Mouse (Mus musculus) c-Kit-positive CD71-negative TER-119-negative erythroid progenitor cells, embryonic 14.5 days (primary cell): ENCODE measurements around the gene Usp24.

Source experiments
- DNase-seq: peaks from one replicate; pipeline ENCODE4 v3.0.0-alpha.2; 2013; ENCODE audit warnings: low read depth

Gene Usp24

DNA sequence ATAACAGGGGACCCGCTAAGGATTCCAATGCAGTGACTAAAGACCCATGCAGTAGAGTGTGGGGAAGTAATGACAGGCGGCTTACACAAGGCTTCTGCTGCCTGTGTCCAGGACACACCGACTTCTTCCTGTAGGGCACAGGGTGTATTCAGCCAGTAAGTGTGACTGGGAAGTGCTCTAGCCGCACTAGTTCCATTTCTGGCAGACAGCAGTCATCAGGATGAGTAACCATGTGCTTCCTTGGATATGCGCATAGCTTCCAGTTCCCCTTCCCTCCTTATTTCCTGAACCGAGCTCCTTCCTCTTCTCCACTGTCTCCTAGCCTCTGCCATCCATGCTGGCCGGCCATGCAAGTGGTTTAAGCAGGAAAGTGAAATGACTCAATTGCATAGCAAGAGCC lies 113.1 kb downstream of the Usp24 start:
- DNase-seq, result no peak

GRCm38 (mm10) chr4:106430431-106430830 lies 114.4 kb downstream of the Usp24 start:
- DNase-seq, result no peak

DNA sequence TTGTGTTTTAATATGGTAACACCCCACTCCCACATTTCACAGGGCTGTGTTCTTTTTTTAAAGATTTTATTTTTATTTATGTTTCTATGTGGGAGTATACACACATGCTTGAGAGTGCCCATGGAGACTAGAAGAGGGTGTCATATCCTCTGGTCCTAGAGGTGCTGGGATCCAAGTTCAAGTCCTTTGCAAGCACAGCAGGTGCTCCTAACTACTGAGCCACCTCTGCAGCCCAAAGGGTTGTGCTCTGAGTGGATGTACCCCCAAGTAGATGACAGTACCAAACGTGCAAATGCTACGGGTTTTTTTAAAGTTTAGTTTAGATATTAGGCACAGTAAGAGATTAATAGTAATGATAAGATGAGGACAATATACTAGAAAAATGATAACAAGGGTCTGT lies 119.4 kb downstream of the Usp24 start:
- no peak for DNase-seq

DNA sequence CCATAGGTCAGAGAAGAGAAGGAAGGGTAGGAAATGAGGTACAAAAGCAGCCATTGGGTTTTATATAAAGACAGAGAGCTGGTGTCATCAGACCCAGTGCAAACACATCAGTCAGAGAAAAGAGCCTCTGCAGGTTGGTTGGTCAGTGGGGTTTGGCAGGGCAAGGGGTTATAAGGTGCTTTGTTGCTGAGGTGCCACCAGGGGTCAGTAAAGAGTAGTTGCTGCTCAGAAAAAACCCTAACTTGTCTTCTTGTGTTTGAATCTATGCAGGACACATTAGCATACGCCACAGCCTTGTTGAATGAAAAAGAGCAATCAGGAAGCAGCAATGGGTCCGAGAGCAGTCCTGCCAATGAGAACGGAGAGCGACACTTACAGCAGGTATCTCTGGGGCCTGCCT lies 120.5 kb downstream of the Usp24 start:
- DNase-seq, result peak; percentile 23

- no peak for DNase-seq
Observed at GRCm38 (mm10) chr4:106437207-106437606, 121.2 kb downstream of the Usp24 start.

DNA sequence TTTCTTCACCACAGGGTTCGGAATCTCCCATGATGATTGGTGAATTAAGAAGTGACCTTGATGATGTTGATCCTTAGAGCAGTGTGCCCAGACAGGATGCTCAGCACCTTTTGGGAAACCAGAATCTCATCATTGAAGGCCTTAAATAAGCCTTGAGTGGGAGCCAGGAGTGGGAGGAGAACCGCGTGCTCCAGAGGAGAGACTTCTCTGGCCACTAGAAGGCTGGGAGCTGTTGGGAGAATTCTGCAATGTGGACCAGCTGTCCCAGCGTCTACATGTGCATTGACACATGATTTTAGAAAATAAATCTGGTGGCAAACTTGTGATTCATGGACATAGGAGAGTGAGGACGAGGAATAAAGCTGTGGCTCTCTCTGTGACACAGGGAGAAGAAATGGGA lies 122.8 kb downstream of the Usp24 start:
- no peak for DNase-seq

DNA sequence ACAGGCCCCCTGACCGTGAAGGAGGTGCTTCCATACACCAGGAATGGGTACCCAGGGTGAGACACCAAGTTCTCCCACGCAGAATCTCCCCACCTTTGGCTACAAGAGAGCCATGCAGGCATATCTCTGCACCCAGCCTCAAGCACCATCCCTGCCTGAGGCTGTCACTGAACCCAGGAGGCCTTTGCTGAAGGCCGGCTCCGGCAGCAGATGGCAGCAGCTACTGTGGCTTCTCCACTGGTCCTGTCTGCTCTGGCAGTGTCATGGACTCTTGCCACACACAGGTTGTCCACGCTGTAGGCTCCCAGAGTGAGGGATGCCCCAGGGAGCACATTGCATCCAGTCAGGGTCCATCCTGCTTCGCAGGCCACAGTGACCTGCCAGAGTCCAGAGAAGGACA lies 127.2 kb downstream of the Usp24 start:
- DNase-seq, result no peak

DNA sequence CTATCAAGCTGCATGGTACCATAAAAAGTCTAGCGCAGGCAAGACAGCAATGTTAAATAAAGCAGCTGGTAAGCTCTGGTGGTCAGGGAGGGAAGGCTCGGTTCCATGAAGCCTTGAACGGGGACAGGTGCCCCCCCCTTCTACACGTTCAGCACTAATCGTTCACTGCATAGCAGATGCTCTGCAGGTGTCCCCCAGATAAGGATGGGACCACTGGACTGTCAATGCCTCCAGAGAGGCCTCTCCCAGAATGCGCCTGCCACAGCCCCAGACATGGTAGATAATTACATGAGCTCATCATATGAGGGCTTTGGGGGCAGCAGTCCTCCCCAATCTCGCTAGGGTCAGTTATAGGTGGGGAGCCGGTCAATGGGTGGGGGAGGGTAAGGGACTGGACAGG lies 133.3 kb downstream of the Usp24 start:
- DNase-seq, result no peak

GRCm38 (mm10) chr4:106452401-106452800 lies 136.4 kb downstream of the Usp24 start:
- no peak for DNase-seq

DNA sequence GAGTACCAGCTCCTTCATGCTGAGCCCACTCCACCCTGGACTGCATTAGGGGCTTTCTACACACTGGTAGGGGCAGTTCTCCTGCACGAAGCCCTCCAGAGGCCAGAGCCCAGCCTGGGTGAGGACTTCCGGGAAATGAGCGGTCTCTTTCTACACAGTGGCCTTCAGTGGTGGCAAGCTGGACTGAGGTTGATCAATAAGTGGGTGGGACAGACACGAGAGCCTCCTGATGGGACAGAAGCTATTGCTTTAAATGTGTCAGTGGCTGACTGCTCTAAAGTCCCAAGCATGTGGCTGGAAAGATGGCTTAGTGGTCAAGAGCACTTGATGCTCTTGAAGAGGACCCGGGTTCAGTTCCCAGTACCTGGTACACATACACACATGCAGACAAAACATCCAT lies 137.1 kb downstream of the Usp24 start:
- no peak for DNase-seq

DNA sequence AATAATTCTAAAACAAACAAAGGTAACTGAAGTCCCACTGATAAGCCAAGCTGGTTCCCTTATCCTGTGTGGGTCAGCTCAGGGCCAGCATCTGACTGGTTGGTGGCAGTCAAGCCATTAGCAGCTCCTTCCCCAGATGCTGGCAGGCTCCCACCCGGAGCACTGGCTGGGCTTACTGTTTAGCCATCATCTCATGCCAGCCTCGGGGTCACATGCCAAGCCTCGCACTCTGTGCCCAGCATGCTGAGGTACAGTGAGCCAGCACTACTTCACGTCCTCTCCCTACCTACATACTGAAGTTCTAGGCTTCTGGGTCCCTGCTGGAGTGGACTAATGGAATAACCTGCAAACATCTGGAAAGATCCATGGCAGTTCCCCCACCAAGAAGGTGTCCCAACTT lies 137.5 kb downstream of the Usp24 start:
- no peak for DNase-seq

DNA sequence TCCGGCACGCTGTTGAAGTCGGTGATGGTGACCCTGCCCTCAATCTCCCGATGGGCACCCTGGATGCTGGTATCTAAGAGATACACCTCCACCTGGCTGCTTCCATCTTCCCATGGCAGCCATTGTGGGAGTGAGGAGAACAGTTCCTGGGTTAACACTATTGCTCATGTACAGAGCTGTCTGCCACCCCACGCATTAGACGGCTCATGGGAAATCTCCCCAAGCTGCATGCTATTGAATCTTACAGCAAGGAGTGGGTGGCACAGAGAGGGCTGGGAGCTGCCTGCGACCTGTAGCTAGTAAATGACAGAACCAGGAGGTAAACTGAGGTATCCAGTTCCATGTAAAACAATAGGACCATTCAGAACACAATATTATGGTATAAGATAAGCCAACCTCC lies 138.5 kb downstream of the Usp24 start:
- DNase-seq, result no peak

GRCm38 (mm10) chr4:106462016-106462415 lies 146.0 kb downstream of the Usp24 start:
- DNase-seq, result no peak

DNA sequence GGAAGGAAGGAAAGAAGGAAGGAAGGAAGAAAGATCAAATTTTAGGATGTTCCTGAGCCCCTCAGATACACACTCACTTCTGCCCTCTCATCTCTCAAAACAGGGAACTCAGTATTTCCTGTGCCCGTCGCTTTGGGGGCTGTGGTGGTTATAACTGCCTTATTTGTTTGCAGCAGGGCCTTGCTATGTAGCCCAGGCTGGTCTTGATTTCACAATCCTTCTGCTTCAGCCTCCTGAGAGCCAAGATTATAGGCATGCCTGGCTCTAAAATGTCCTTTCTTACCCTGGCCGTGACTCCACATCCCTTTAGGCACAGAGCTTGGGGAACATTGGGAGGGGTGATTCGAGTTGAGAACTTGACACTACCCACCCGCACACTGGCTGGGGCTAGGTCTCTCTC lies 146.5 kb downstream of the Usp24 start:
- DNase-seq, result no peak

GRCm38 (mm10) chr4:106463174-106463801 lies 147.3 kb downstream of the Usp24 start:
- no peak for DNase-seq

DNA sequence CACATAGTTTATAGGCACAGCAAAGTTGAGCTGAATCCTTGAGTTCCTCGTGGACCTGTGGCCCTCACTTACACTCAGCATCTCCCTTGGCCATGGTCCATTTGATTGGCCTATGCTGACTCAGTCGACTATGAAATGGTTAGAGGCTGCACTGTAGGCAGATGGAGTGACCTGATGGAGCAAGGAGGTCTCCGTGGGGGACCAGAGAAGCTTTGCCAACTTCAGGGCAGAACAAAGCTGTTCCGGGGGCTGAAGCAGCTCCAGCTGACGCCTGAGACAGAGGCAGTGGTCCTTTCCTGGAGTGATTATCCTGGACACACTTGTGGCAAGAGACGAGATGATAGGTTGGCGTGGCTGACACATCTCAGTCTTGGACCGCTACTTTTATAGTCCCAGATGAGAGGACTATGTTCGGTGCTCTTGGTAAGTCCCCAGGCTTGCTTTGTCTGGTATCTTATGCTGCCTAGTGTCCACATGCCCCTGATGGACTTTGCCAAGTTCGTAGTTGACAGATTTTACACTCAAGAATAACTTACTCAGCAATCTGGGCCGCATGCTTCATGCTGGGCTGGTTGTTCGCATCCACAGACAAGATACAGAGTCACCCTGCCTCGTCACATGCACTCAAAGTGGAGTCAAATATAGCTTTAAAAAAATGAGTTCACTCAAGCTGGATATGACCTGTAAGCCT lies 151.6 kb downstream of the Usp24 start:
- DNase-seq, result no peak

- no peak for DNase-seq
Observed at GRCm38 (mm10) chr4:106470921-106471320, 154.9 kb downstream of the Usp24 start.

GRCm38 (mm10) chr4:106472335-106472734 lies 156.3 kb downstream of the Usp24 start:
- peak; percentile 42 for DNase-seq

DNA sequence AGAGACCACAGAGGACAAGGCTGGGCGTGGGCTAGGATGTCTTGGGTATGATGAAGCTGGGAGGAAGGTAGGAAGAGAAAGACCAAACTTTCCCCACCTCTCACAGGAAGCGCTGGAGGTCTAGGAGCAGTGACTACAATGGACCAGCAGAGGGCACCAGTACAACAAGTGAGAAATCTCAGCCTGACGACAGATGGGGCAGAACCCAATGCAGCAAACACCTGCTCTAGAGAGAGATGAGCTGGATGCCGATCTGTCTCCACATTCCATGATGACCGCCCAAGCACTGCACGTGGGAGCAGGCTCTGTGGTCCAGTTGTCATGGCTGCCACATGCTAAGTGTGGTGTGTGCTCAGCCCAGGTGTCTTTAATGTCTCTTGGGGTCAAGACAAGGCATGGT lies 158.2 kb downstream of the Usp24 start:
- peak; percentile 50 for DNase-seq

DNA sequence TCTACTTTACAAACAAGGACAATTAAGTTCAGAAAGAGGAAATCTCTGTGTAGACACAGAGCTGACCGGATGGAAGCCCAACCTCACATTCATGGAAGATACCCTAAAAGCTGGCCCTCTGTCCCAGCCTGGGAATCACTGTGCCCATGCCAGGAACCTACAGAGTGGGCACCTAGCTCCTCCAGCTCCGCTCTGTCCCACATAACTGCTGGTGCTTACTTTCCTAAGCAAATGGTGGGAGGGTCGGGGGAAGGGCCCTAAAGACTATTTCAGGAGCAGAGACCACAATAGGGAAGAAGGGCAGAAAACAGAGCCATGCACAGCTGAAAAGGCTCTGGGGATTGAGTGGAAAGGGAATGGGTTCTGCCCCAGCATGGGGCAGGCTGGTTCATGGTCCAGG lies 164.5 kb downstream of the Usp24 start:
- DNase-seq, result no peak

GRCm38 (mm10) chr4:106483215-106483727 lies 167.3 kb downstream of the Usp24 start:
- no peak for DNase-seq

- no peak for DNase-seq
Observed at GRCm38 (mm10) chr4:106483831-106484230, 167.8 kb downstream of the Usp24 start.

DNA sequence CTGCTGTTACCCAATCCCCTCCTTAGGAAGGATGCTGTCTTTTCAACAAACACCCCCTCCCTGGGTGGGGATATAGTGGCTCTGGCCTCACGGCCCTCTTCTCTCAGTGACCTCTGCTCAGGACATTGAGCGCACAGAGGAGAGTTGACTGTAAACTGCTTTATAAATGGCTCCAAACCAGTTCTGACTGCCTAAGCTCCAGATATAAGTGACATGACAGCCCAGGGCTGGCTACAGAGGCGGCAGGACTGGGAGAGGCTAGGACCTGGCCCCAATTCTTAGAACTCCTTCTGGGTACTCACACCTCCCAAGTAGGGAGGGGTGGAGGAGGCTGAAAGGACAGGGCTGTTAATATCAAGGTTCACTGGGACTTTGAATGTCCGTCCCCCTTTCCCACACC lies 174.6 kb downstream of the Usp24 start:
- no peak for DNase-seq
